Mouse (Mus musculus): ENCODE results near the gene Acot6.

DNA sequence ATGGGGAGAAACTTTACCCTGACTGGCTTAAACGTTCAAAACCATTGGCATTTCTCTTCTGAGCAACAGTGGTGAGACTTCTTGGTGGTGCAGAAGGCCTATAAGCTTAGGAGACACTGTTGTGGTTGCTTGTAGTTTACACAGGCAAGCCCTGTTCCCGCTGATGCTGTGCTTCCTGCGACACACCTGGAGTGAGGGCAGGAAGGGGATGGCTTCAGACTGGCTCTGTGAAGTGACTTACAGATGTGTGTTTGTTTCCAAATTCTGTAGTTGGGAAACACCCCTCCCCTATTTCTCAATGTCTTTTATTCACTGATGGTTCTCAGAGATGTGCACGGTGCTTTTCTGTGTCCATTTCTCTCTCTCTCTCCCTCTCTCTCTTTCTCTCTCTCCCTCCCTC is 39.7 kb downstream of the Acot6 start:
- TF ChIP-seq CTCF (IDR thresholded peaks at IDR 0.05; ENCODE audit: extremely low read depth, insufficient read depth, insufficient read length, insufficient replicate concordance), result no peak
- TF ChIP-seq POLR2A (IDR thresholded peaks at IDR 0.05; ENCODE audit: low read depth, low read length), result no peak
